Mouse (Mus musculus) layer of hippocampus, postnatal 14 days (tissue): Measurements from ENCODE around the gene Stx2. TPM values are rescaled to one million over a fixed set of nuclear protein-coding genes. Genes with fewer than 3 reads are reported as not detected.
"Not testable (repeated sequence)": the region's sequence is repeated elsewhere in the genome, so short reads cannot be mapped to it uniquely, and the experiment has no call there.

Source experiments
- DNase-seq, 2 experiments: peaks; one replicate each; pipeline ENCODE4 v3.0.0; 2021 to 2022; ENCODE audit warnings: low spot score in 2 of 2, mixed read lengths in 1 of 2
- total RNA-seq, 2 experiments: library from RNA; stranded (reverse); gene quantifications; 2 replicates each; pipeline ENCODE4 v1.2.3; 2021

Gene Stx2
- total RNA-seq, 2 experiments from 2014 or later, result 31.0 to 33.1 TPM

- not testable (repeated sequence) for DNase-seq
These were observed 54.0 kb downstream of the Stx2 start for GRCm38 (mm10) chr5:128954371-128954770.

DNA sequence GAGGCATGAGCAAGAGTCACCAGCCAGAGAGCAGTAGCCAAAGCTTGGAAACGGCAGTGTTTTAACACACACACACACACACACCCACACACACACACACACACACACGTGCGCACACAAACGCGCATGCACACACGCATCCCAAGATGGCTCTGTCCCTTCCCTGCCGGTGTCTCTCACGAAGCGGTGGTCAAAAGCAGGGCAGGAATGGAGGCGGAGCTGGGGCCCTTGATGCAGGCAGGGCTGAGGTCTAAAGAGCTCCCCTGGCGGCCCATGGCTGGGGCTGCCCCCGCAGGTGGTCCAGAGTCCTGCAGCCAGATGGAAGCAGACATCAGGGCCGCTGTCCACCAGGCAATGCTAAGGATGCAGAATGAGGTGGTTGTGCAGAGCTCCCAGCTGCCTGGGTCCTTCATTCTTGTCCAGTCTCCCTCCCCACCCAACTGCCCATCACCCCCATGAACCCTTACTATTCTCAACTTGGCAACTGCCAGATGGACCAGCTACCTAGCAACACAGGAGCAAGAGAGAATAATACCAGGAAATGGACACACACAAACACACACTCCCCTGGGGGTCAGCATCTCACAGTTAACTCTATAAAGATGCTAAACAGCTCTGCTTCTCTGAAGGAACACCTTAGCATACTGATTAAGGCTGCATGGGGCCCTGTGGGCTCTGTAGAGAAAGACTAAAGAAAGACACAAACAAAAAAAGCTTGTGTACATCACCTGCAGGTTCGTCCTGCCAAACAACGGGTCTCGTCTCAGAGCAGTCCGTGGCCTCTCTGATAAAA lies 54.9 kb downstream of the Stx2 start, which contains the start of gene Rimbp2:
Rimbp2 (minus strand) TSS at position 209 of the 793 bp plus-strand sequence.
- peak; percentile 61 to 70 for DNase-seq

- DNase-seq, result peak; percentile 39 to 62
These were observed 55.8 kb downstream of the Stx2 start for GRCm38 (mm10) chr5:128952291-128953195.

DNA sequence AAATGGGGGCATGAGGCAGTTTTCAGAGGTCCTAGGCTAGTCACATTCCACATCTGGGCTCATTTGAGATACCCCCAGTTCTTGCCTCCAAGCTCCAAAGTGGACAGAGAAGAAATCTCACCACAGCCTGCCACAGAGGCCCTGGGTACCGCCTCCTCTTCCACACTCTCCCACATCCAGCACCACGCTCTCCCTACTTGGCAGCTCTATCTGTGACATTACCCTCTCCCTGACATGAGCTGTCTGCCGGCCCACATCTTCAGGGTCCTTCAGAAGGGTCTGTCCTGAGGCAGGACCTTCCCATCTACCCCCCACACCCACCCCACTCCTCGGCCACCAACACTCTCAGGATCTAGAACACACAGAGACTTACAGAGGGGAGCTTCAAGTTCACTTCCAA lies 56.9 kb downstream of the Stx2 start:
- no peak for DNase-seq

DNA sequence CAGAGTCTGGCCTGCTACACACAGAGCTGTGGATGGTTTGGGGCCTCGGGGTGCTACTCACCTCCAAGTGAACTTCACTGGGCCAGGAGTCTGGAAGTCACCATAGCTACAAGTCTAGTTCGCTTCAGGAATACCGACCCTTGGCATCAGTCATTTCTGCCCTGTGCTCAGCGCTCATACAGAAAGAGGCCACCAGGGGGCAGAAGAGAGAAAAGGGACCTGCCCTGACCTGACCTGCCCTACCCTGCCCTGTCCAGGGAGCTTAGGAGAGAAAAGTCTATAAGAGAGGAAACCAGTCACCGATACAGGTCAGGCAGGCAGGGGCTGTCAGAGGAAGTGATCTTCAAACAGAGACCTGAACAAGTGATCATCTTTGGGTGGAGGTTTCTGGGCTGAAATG lies 61.3 kb downstream of the Stx2 start:
- DNase-seq, result no peak

- no peak for DNase-seq
These were observed 67.9 kb downstream of the Stx2 start for GRCm38 (mm10) chr5:128940436-128940835.

GRCm38 (mm10) chr5:128935359-128935899 lies 72.9 kb downstream of the Stx2 start:
- no peak for DNase-seq

Other genes starting within 250 kb of the Stx2 start
- gene Rimbp2, start 55.1 kb downstream of the Stx2 start, total RNA-seq, result 100 to 1,000 TPM; 121 to 132 TPM
- gene Ran, start 11.5 kb upstream of the Stx2 start, total RNA-seq, result 100 to 1,000 TPM; 153 to 155 TPM
- under 1 TPM; 0.48 to 0.51 TPM for gene Adgrd1, start 88.2 kb upstream of the Stx2 start, total RNA-seq